Mouse (Mus musculus) testis, adult 2 months (tissue): Measurements from ENCODE around the gene Cnga1. TPM values are rescaled to one million over a fixed set of nuclear protein-coding genes. Genes with fewer than 3 reads are reported as not detected.

Experiments
- H3K27ac ChIP-seq: fragments of 200-500 bp; 2 replicates; pipeline ENCODE4 v1.5.1; 2012; ENCODE audit warnings: low read depth, low read length; ENCODE audit not compliant: control insufficient read depth, insufficient read depth
- H3K27me3 ChIP-seq: fragments of 200-500 bp; 2 replicates; pipeline ENCODE4 v1.6.1; 2012; ENCODE audit warnings: mild to moderate bottlenecking, low read length, moderate library complexity; ENCODE audit not compliant: control insufficient read depth, insufficient read depth
- H3K36me3 ChIP-seq: fragments of 200-500 bp; 2 replicates; pipeline ENCODE4 v1.6.1; 2012; ENCODE audit warnings: mild to moderate bottlenecking, low read length; ENCODE audit not compliant: control insufficient read depth, insufficient read depth
- H3K4me1 ChIP-seq: fragments of 200-500 bp; 2 replicates; pipeline ENCODE4 v1.6.1; 2012; ENCODE audit warnings: low read length; ENCODE audit not compliant: control insufficient read depth, insufficient read depth
- H3K4me3 ChIP-seq: fragments of 200-500 bp; 2 replicates; pipeline ENCODE4 v1.5.1; 2012; ENCODE audit warnings: low read depth, mild to moderate bottlenecking, low read length, moderate library complexity, mixed read lengths; ENCODE audit not compliant: control insufficient read depth
- CTCF ChIP-seq: fragments of 200-500 bp; IDR thresholded peaks from 2 replicates; pipeline ENCODE4 v1.5.1; 2012; ENCODE audit warnings: low read depth, mild to moderate bottlenecking, inconsistent platforms, low read length, moderate library complexity; ENCODE audit not compliant: control insufficient read depth, insufficient read depth, insufficient replicate concordance
- POLR2A ChIP-seq: fragments of 200-500 bp; IDR thresholded peaks from 2 replicates; pipeline ENCODE4 v1.6.1; 2012; ENCODE audit warnings: low read depth, mild to moderate bottlenecking, inconsistent platforms, low read length, moderate library complexity; ENCODE audit not compliant: control insufficient read depth
- polyA plus RNA-seq: library from polyadenylated mRNA; depleted of rRNA; stranded (reverse); fragments of >200 nt; gene quantifications from 2 replicates; pipeline ENCODE4 v1.2.3, GENCODE M21; 2012

Cnga1 gene
- polyA plus RNA-seq, 1 experiment: 0.35 TPM

- no peaks in the 10 kb centered on the region for H3K4me1 ChIP-seq
- H3K27me3 ChIP-seq: no peaks in the 10 kb centered on the region
- H3K27ac ChIP-seq: no peak overlapping the region
- H3K36me3 ChIP-seq: no peaks in the 10 kb centered on the region
- H3K4me3 ChIP-seq: no peak overlapping the region
- TF ChIP-seq CTCF (no peak), POLR2A (no peak)
Observed at GRCm38 (mm10) chr5:72666428-72666827, 22.4 kb upstream of the Cnga1 start.

GRCm38 (mm10) chr5:72665281-72665680 lies 21.2 kb upstream of the Cnga1 start:
- Histone ChIP-seq H3K36me3 (no peaks in the 10 kb centered on the region), H3K4me3 (no peak overlapping the region), H3K4me1 (no peaks in the 10 kb centered on the region), H3K27ac (no peak overlapping the region), H3K27me3 (no peaks in the 10 kb centered on the region)
- TF ChIP-seq CTCF: peak; percentile 40; the same call in 1 of the 2 replicates
- no peak for TF ChIP-seq POLR2A

GRCm38 (mm10) chr5:72664854-72665253 lies 20.8 kb upstream of the Cnga1 start:
- H3K27ac ChIP-seq: no peak overlapping the region

GRCm38 (mm10) chr5:72664126-72664525 lies 20.1 kb upstream of the Cnga1 start:
- H3K4me3 ChIP-seq: no peak overlapping the region
- H3K36me3 ChIP-seq: no peaks in the 10 kb centered on the region
- TF ChIP-seq POLR2A (no peak), CTCF (no peak)
- H3K4me1 ChIP-seq: no peaks in the 10 kb centered on the region
- no peaks in the 10 kb centered on the region for H3K27me3 ChIP-seq
- no peak overlapping the region for H3K27ac ChIP-seq

More at GRCm38 (mm10) chr5:72664854-72665253, 20.8 kb upstream of the Cnga1 start:
- Histone ChIP-seq H3K4me1 (no peaks in the 10 kb centered on the region), H3K27me3 (no peaks in the 10 kb centered on the region), H3K36me3 (no peaks in the 10 kb centered on the region), H3K4me3 (no peak overlapping the region)
- no peak for TF ChIP-seq CTCF
- no peak for TF ChIP-seq POLR2A

GRCm38 (mm10) chr5:72661051-72661781 lies 17.1 kb upstream of the Cnga1 start:
- H3K27ac ChIP-seq: no peak overlapping the region
- no peaks in the 10 kb centered on the region for H3K36me3 ChIP-seq
- TF ChIP-seq POLR2A (no peak), CTCF (no peak)
- H3K4me1 ChIP-seq: no peaks in the 10 kb centered on the region
- no peak overlapping the region for H3K4me3 ChIP-seq
- H3K27me3 ChIP-seq: no peaks in the 10 kb centered on the region

GRCm38 (mm10) chr5:72658375-72658774 lies 14.3 kb upstream of the Cnga1 start:
- TF ChIP-seq POLR2A (no peak), CTCF (no peak)
- no peaks in the 10 kb centered on the region for H3K4me1 ChIP-seq
- H3K36me3 ChIP-seq: no peaks in the 10 kb centered on the region

GRCm38 (mm10) chr5:72656270-72656791 lies 12.3 kb upstream of the Cnga1 start:
- H3K36me3 ChIP-seq: no peaks in the 10 kb centered on the region
- no peak overlapping the region for H3K4me3 ChIP-seq
- H3K4me1 ChIP-seq: no peaks in the 10 kb centered on the region
- H3K27me3 ChIP-seq: no peaks in the 10 kb centered on the region
- H3K27ac ChIP-seq: no peak overlapping the region
- TF ChIP-seq CTCF (no peak), POLR2A (no peak)

More at GRCm38 (mm10) chr5:72658375-72658774, 14.3 kb upstream of the Cnga1 start:
- no peak overlapping the region for H3K4me3 ChIP-seq
- no peak overlapping the region for H3K27ac ChIP-seq
- H3K27me3 ChIP-seq: no peaks in the 10 kb centered on the region

- Histone ChIP-seq H3K27ac (no peak overlapping the region), H3K4me1 (peaks cover under 1% of the 10 kb centered on the region), H3K4me3 (no peak overlapping the region), H3K36me3 (no peaks in the 10 kb centered on the region), H3K27me3 (no peaks in the 10 kb centered on the region)
- TF ChIP-seq CTCF (no peak), POLR2A (no peak)
Observed at GRCm38 (mm10) chr5:72653068-72653674, 9.1 kb upstream of the Cnga1 start.
